Comparison of ENCODE assay signal across 10 mouse cellular contexts in genomic region chr13:64267151-64267550, GRCm38 (mm10). TPM values are rescaled to one million over a fixed set of nuclear protein-coding genes. Genes with fewer than 3 reads are reported as not detected.
DNase-seq lines count a peak whose midpoint lies in the region; ATAC-seq lines count a peak whose summit lies in the region.
"Had no signal": no experiment of that assay in that cellular context is flagged by ENCODE, and none has a peak within 500 bp of the region (broad histone marks: within the 10 kb centered on the region; RNA-seq: fewer than 3 reads in every experiment).

No protein-coding gene starts in this region.

- H3K4me2 ChIP-seq in heart, embryonic 15.5 days: no peak overlapping the region
- H3K4me2 ChIP-seq in neural tube, embryonic 12.5 days (replicated peaks): no peak overlapping the region

- 0 out of 2 replicates have a peak, but pooled peaks have one; percentile 35 for ATAC-seq in heart, embryonic 15.5 days (replicated peaks; ENCODE audit: insufficient number of reproducible peaks, insufficient read depth, low FRiP score, low read depth)
- ATAC-seq in neural tube, embryonic 12.5 days (ENCODE audit: low FRiP score, low read depth): peak; percentile 61; the same call in 1 of the 2 replicates

- no peaks in the 10 kb centered on the region for H3K27me3 ChIP-seq in heart, embryonic 15.5 days
- no peaks in the 10 kb centered on the region for H3K27me3 ChIP-seq in neural tube, embryonic 12.5 days (replicated peaks)

- no peak overlapping the region for H3K27ac ChIP-seq in heart, embryonic 15.5 days
- no peak overlapping the region for H3K27ac ChIP-seq in neural tube, embryonic 12.5 days
- H3K27ac ChIP-seq: limb, embryonic 10.5 days had no signal

- no peak for DNase-seq in heart, postnatal 36 days
- no peak for DNase-seq in neural tube, embryonic 10.5 days (ENCODE audit: extremely low spot score, low spot score)
- peak; percentile 56 for DNase-seq in gastrocnemius, postnatal 25 days
- no peak for DNase-seq in thymus, postnatal 14 days
- no peak for DNase-seq in frontal cortex, postnatal 25 days (ENCODE audit: low spot score in 2 of 2)
- DNase-seq: kidney, adult 8-10 months had no signal

- WGBS in heart, embryonic 15.5 days: 24% methylated on average over 9 of the region's 9 CpGs
- 13% methylated on average over 9 of the region's 9 CpGs for WGBS in neural tube, embryonic 12.5 days

- H3K36me3 ChIP-seq in heart, embryonic 15.5 days: no peaks in the 10 kb centered on the region
- H3K36me3 ChIP-seq in neural tube, embryonic 12.5 days: no peaks in the 10 kb centered on the region
- H3K36me3 ChIP-seq: G1E; limb, embryonic 10.5 days had no signal

- no peak overlapping the region for H3K4me3 ChIP-seq in heart, embryonic 15.5 days
- H3K4me3 ChIP-seq in neural tube, embryonic 12.5 days: no peak overlapping the region
- H3K4me3 ChIP-seq: limb, embryonic 10.5 days had no signal

- H3K9ac ChIP-seq in heart, embryonic 15.5 days: no peak overlapping the region
- H3K9ac ChIP-seq in neural tube, embryonic 12.5 days: 0 out of 2 replicates have a peak overlapping the region, but pooled peaks have one; percentile 21

- peaks cover 7% of the 10 kb centered on the region; the same call in 1 of the 2 replicates for H3K4me1 ChIP-seq in heart, embryonic 15.5 days (replicated peaks)
- H3K4me1 ChIP-seq in neural tube, embryonic 12.5 days: no peaks in the 10 kb centered on the region

- intact Hi-C loops in heart, postnatal 36 days (cut with DNase I): no loop called here

- no peaks in the 10 kb centered on the region for H3K9me3 ChIP-seq in heart, embryonic 15.5 days (replicated peaks)
- no peaks in the 10 kb centered on the region for H3K9me3 ChIP-seq in neural tube, embryonic 12.5 days
- H3K9me3 ChIP-seq: G1E; limb, embryonic 10.5 days had no signal

RNA-seq across cellular contexts. Expression of gene Cdc14b, which starts 7.9 kb away (rescaled TPM):
- polyA plus RNA-seq in heart, embryonic 15.5 days (2015; fragmentation: Nextera tagmentation; extraction: Ambion mirVana): 12.1 and 12.7 TPM in 2 replicates
- total RNA-seq in heart, postnatal 36 days (2021): 1 to 10 TPM; 8.2 to 9.0 TPM
- 8.6 and 9.3 TPM in 2 replicates for polyA plus RNA-seq in neural tube, embryonic 12.5 days (2016; fragmentation: Nextera tagmentation; extraction: Ambion mirVana)
- 1 to 10 TPM; 3.8 to 4.6 TPM for total RNA-seq in gastrocnemius, postnatal 25 days (2021)

RNA-seq across cellular contexts. Expression of gene Aaed1, which starts 45.4 kb away (rescaled TPM):
- 69.2 and 70.0 TPM in 2 replicates for polyA plus RNA-seq in heart, embryonic 15.5 days (2015; fragmentation: Nextera tagmentation; extraction: Ambion mirVana)
- total RNA-seq in heart, postnatal 36 days (2021): 10 to 100 TPM; 65.5 to 68.2 TPM
- 23.6 and 24.6 TPM in 2 replicates for polyA plus RNA-seq in neural tube, embryonic 12.5 days (2016; fragmentation: Nextera tagmentation; extraction: Ambion mirVana)
- total RNA-seq in gastrocnemius, postnatal 25 days (2021): 10 to 100 TPM; 35.1 to 41.0 TPM
